Mouse (Mus musculus) granulocyte monocyte progenitor cell, adult 5-6 weeks (primary cell): ENCODE results near the gene Mindy4b-ps. TPM values are rescaled to one million over a fixed set of nuclear protein-coding genes. Genes with fewer than 3 reads are reported as not detected.

ENCODE experiments used
- ATAC-seq: replicated peaks from 2 replicates; pipeline ENCODE4 v1.8.0; 2016; ENCODE audit warnings: mild to moderate bottlenecking, moderate TSS enrichment, inconsistent platforms; ENCODE audit not compliant: poor library complexity, severe bottlenecking
- total RNA-seq, 2 experiments: library from RNA; stranded (forward) in 1 of 2; stranded (reverse) in 1 of 2; fragments of 200-712, 200-1000 nt in 1 of 2; fragments of >200 nt in 1 of 2; fragmentation: Nextera tagmentation in 1 of 2; gene quantifications; 2 replicates each; pipeline ENCODE4 v1.2.3; 2014 to 2017

The Mindy4b-ps gene
- total RNA-seq, 2 experiments from 2014 or later: not detected

DNA sequence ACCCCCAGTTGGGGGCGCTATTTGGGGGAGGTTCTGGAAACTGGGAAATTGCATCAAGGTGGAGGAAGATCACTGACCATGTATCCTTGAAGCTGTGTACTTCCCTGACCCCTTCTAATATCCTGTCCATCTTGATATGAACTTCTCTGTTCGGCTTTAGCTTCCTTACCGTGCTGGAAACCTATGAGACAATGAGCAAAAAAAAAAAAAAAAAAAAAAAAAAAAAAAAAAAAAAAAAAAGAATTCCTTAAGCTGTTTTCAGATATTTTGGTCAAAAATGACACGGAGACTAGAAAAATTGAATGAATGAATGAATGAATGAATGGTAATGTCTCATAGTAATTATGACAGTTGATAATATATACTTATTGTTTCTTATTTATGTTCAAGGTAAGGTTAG is 35.6 kb downstream of the Mindy4b-ps start:
- ATAC-seq: no peak

DNA sequence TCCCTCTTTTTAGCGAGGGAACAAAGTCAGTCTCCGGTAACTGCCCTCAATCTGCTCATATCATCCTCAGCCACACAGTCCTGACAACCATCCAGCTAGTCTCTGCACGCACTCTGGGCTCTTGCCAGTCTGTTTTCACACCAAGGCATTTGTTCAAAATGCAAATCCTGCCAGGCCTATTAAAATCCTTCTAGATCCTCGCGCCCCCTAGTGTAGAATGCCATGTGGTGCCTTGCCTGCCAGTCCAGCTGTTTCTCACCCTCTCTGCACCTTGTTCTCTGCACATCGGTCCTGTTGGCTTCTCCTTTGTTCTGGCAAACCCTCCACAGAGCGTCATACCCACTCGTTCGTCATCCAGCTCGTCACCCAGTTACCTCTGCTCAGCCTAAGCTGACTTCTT is 36.2 kb downstream of the Mindy4b-ps start:
- ATAC-seq: peak; percentile 77

DNA sequence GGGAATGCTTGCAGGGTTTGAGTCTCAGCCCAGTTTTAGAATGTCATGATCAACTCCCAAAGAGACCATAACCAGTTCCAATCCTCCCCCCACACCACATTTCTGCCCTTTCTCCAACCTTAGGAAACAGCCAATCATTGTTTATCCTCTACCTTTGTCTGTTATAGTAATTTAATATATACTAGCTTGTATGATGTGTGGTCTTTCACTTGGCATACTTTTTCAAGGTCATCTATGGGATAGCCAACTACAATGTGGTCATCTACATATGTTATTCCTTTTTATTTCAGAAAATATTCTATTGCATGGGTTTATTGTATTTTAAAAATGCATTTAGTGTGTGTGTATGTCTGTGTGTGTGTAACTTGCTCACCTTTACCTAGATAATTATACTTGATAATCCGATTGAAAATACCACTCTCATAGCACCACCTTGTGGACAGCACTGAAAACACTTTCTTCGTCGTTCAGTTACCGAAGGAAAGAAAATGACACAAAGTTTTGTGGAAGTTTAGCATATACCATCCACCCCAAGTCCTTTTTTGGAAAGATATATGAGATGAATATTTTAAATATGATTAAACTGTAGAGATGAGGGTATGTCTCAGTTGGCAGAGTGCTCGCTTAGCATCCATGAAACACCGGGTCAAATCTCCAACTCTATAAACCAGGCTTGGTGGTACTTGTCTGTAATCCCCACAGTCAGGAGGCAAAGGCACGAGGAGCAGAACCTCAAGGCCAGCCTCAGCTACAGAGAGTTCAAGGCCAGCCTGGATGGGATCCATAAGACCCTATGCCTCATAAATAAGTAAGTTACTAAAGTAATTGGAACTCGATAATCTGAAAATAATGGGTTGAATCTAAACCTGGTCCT is 37.7 kb downstream of the Mindy4b-ps start:
- no peak for ATAC-seq

DNA sequence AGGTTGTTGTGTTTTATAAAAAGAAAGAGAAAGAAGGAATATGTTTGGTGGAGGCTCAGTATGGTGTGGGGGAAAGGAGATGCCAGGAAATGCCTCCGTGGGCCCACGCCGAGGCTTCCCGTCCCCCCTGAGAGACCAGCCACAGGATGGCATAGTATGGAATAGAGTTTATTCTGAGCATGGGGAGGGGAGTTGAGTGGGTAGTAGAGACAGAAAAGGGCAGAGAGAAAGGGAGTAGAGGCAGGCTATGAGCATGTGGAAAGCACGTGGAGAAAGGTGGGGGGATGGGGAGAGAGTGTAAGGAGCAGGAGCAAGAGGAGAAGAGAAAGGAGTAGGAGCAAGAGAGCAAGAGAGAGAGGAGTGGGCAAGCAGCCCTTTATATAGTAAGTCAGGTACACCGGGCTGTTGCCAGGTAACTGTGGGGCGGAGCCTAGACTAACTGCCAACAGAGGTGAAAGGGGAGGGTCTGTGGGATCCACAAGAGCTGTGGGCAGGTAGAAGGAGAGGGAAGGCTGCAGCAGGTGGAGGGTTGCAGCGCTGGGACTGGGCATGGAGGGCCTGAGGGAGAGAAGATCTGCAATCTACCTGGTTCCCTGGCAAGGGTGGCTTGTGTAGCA is 38.4 kb downstream of the Mindy4b-ps start:
- no peak for ATAC-seq

DNA sequence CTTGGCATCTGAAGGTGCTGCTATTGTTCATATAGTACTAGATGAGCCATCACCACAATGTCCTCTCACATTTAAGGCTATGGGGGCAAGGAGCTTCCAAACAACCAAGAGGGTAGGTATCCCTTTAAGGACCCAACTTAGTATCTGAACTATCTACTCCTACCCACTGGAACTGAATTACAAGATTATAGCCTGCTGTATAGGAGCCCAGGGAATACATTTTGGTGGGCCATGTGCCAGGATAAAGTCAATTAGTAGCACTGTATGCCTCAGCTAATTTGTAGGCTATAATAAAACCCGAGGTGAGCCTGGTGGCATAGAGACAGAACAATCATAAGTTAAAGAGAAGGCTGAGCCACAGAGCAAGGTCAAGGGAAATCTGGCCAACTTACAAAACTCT is 65.7 kb downstream of the Mindy4b-ps start:
- ATAC-seq: no peak

DNA sequence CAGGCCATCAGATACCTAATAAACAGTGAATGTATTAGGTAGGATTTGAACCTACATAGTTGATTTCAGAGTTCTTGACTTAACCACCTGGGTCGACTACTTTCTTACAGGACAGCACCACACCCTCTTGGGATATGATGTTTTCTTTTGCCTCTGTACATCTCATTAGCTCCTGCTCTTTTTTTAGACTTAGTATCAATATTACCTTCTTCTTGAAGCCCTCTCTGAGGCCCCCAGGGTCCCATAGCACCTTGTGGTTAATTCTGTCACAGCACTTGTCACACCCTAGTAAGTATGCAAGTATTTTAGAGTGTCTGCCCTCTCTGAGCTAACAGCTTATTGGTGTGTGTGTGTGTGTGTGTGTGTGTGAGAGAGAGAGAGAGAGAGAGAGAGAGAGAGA is 66.3 kb downstream of the Mindy4b-ps start:
- no peak for ATAC-seq

DNA sequence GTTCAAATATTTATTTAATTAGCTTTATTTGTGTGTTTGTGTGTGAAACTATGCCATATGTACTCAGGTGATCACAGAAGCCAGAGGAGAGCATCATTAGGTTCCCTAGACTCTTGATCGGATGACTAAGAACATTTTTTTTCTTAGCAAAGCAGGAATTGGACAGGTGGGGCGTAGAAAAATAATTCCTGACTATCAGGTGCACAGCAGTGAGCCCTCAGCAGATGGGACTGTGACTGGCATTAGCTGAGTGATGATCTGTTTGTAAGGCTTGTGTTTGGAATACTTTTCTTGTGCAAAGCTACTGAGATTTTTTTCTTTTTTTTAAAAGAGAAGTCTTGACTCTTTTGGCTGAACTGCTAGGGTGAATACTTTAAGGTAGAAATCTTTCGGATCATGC is 67.8 kb downstream of the Mindy4b-ps start:
- no peak for ATAC-seq

DNA sequence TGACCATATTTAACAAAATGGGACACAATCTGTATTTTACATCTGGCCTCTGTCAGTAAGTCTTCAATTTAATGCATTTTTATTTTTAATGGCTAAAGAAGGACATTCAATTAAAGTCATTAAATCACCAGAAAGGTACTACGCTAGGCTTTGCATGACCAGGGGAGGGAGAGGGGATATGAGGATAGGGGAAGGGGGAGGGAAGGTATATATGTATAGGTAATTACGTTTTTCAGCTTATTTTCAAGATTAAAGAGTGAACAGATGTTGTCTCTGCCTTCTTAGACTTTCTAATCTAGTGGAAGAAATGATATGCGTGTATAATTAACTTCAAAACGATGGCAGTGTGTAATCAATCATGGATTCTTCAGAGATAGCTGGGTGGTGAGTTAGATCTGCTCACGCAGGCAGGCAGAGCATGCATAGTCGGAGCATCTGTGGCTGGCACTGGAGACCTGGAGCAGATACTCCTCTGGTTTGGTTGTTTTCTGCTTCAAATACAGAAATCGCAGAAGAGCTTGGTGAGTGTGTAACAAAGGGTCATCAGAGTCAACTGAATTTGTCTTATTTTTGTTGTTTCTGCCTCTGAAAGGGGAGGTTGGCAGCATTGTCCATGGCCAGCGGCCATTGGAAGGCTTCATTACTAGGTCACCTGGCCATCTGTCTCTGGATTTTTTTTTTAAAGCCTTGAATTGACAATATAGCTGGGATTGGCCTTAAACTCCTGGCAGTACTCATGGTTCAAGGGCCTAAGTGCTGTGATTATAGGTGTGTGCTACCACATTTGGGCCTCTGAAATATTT is 70.1 kb downstream of the Mindy4b-ps start:
- no peak for ATAC-seq

DNA sequence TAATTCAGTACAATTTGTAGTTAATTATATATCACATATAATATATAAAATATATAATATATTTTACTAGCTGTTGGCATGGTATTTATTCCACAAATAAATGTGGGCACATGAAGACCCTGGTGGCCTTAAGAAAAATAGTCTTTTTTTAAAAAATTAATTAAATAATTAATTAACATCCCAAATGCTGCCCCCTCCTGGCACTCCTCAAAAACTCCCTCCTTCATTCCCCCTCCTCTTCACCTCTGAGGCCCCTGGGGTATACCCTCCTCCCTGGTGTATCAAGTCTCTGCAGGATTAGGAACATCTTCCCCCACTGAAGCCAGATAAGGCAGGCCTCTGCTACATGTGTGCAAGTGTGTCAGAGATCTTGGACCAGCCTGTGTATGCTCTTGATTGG is 73.4 kb downstream of the Mindy4b-ps start:
- ATAC-seq: no peak

DNA sequence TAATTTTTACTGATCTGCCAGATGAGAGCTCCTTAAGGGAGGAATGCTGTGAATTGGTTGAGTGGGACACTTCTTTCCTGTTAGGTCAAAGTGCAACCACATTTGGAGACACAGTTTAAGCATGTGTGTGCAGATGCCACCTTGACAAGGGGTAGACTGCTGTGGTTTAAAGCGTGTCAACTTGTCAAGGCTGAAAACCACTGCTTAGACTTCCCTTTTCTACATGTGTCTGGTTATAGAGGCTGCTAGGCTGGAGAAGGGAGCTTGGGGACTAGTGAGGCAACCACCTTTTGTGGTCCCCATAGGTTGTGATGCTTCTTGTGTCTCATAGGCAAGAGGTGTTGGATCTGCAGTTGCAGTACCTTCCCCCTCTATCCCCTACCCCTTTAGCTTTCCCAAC is 74.2 kb downstream of the Mindy4b-ps start:
- ATAC-seq: peak; percentile 88

DNA sequence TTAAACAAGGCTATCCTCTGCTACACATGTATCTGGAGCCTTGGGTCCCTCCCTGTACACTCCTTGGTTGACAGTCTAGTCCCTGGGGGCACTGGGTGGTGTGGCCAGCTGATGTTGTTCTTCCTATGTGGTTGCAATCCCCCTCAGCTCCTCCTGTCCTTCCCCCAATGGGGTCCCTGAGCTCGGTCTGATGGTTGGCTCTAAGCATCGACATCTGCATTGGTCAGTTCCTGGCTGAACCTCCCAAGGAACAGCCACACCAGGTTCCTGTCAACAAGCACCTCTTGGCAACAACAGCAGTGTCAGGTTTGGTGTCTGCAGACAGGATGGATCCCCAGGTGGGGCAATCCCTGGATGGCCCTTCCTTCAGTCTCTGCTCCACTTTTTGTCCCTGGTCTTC is 82.6 kb downstream of the Mindy4b-ps start:
- ATAC-seq: no peak

Other genes starting within 250 kb of the Mindy4b-ps start
- 80.8 and 97.3 TPM in 2 replicates for gene Selenot, start 245.7 kb downstream of the Mindy4b-ps start, total RNA-seq (2014; fragmentation: Nextera tagmentation)
- gene Selenot, start 245.7 kb downstream of the Mindy4b-ps start, total RNA-seq (2017): 158 and 187 TPM in 2 replicates
- not detected in 2 replicates for gene Erich6, start 185.1 kb downstream of the Mindy4b-ps start, total RNA-seq (2014; fragmentation: Nextera tagmentation)
- not detected in 2 replicates for gene Erich6, start 185.1 kb downstream of the Mindy4b-ps start, total RNA-seq (2017)
- 8.3 and 9.4 TPM in 2 replicates for gene Siah2, start 129.9 kb downstream of the Mindy4b-ps start, total RNA-seq (2014; fragmentation: Nextera tagmentation)
- 8.7 and 13.8 TPM in 2 replicates for gene Siah2, start 129.9 kb downstream of the Mindy4b-ps start, total RNA-seq (2017)
- gene Clrn1, start 63.0 kb upstream of the Mindy4b-ps start, total RNA-seq (2014; fragmentation: Nextera tagmentation): not detected in 2 replicates
- not detected in 2 replicates for gene Clrn1, start 63.0 kb upstream of the Mindy4b-ps start, total RNA-seq (2017)
- 0.81 and 1.7 TPM in 2 replicates for gene Med12l, start 183.5 kb upstream of the Mindy4b-ps start, total RNA-seq (2014; fragmentation: Nextera tagmentation)
- gene Med12l, start 183.5 kb upstream of the Mindy4b-ps start, total RNA-seq (2017): 1.2 and 2.4 TPM in 2 replicates